In genomic region chr4:104369091-104369490, GRCm38 (mm10) we compare ENCODE assay signal across 8 mouse cellular contexts.
DNase-seq lines count a peak whose midpoint lies in the region; ATAC-seq and TF ChIP-seq lines count a peak whose summit lies in the region.

No protein-coding gene starts in this region.

- H3K4me1 ChIP-seq in E14TG2a.4 (replicated peaks; ENCODE audit: low read depth, low read length) = peaks cover 37% of the 10 kb centered on the region
- peaks cover 41% of the 10 kb centered on the region for H3K4me1 ChIP-seq in forebrain, embryonic 15.5 days
- no peaks in the 10 kb centered on the region; the same call in 1 of the 2 replicates for H3K4me1 ChIP-seq in liver, embryonic 12.5 days

- H3K4me3 ChIP-seq in gastrocnemius, adult 2 months = peak overlapping the region; percentile 74; the same call in 1 of the 2 replicates
- peak overlapping the region; percentile 67 for H3K4me3 ChIP-seq in E14TG2a.4 (replicated peaks; ENCODE audit: low read length)
- peak overlapping the region; percentile 84 for H3K4me3 ChIP-seq in forebrain, embryonic 15.5 days
- peak overlapping the region; percentile 54; the same call in 1 of the 2 replicates for H3K4me3 ChIP-seq in liver, embryonic 12.5 days

- 2% methylated on average over 7 of the region's 7 CpGs for WGBS in forebrain, embryonic 15.5 days
- WGBS in liver, embryonic 12.5 days (ENCODE audit: insufficient replicate concordance) = 8% methylated on average over 7 of the region's 7 CpGs

- DNase-seq in gastrocnemius, adult 2 months = no peak
- no peak for DNase-seq in gastrocnemius, adult 18-20 months (ENCODE audit: low spot score)
- no peak for DNase-seq in adrenal gland, postnatal 10 days
- DNase-seq in c-Kit-positive CD71-positive TER-119-positive erythroid progenitor cells, embryonic 14.5 days (ENCODE audit: low spot score) = no peak
- DNase-seq in gastrocnemius, postnatal 36 days = no peak

- TF ChIP-seq CTCF in gastrocnemius, adult 2 months (IDR thresholded peaks at IDR 0.05) = no peak
- no peak for TF ChIP-seq CTCF in E14TG2a.4 (conservative IDR thresholded peaks at IDR 0.05; ENCODE audit: low read length)

- no peak for ATAC-seq in forebrain, embryonic 15.5 days (replicated peaks)
- no peak for ATAC-seq in liver, embryonic 12.5 days

- peaks cover 43% of the 10 kb centered on the region for H3K27me3 ChIP-seq in E14TG2a.4 (ENCODE audit: insufficient read depth, low read length)
- no peaks in the 10 kb centered on the region for H3K27me3 ChIP-seq in forebrain, embryonic 15.5 days
- H3K27me3 ChIP-seq in liver, embryonic 12.5 days (replicated peaks) = peaks cover 68% of the 10 kb centered on the region

- H3K4me2 ChIP-seq in forebrain, embryonic 15.5 days (replicated peaks) = peak overlapping the region; percentile 80
- H3K4me2 ChIP-seq in liver, embryonic 12.5 days = peak overlapping the region; percentile 68; the same call in 1 of the 2 replicates

- no peak overlapping the region for H3K27ac ChIP-seq in gastrocnemius, adult 2 months
- H3K27ac ChIP-seq in forebrain, embryonic 15.5 days (replicated peaks) = peak overlapping the region; percentile 92
- no peak overlapping the region for H3K27ac ChIP-seq in liver, embryonic 12.5 days

- no peaks in the 10 kb centered on the region for H3K9me3 ChIP-seq in E14TG2a.4 (ENCODE audit: low read length)
- H3K9me3 ChIP-seq in forebrain, embryonic 15.5 days = no peaks in the 10 kb centered on the region
- no peaks in the 10 kb centered on the region for H3K9me3 ChIP-seq in liver, embryonic 12.5 days (replicated peaks)

- intact Hi-C loops in gastrocnemius, adult 2 months (cut with DNase I) = no loop called here
- intact Hi-C loops in gastrocnemius, postnatal 36 days (cut with DNase I) = no loop called here

- peak overlapping the region; percentile 83 for H3K9ac ChIP-seq in forebrain, embryonic 15.5 days (replicated peaks)
- H3K9ac ChIP-seq in liver, embryonic 12.5 days = no peak overlapping the region

- no peaks in the 10 kb centered on the region for H3K36me3 ChIP-seq in E14TG2a.4 (ENCODE audit: insufficient read depth, low read length)
- no peaks in the 10 kb centered on the region for H3K36me3 ChIP-seq in forebrain, embryonic 15.5 days
- H3K36me3 ChIP-seq in liver, embryonic 12.5 days = no peaks in the 10 kb centered on the region
